Mouse (Mus musculus): ENCODE results near the gene Dlx5.

Dlx5 gene

GRCm38 (mm10) chr6:6881638-6882190 is at the start of gene Dlx5:
Gene Dlx5, minus strand, starts transcription at chr6:6882085.
- peak in 1 of 2 experiments; percentile 49 for DNase-seq (ENCODE audit: low spot score in 2 of 2)

- DNase-seq (ENCODE audit: low spot score in 2 of 2), result no peak
These were observed 49.6 kb upstream of the Dlx5 start for GRCm38 (mm10) chr6:6931507-6931906.

- no peak for DNase-seq (ENCODE audit: low spot score in 2 of 2)
These were observed 48.9 kb upstream of the Dlx5 start for GRCm38 (mm10) chr6:6930831-6931230.

GRCm38 (mm10) chr6:6925264-6925663 is 43.4 kb upstream of the Dlx5 start:
- peak in 1 of 2 experiments; percentile 13 for DNase-seq (ENCODE audit: low spot score in 2 of 2)

GRCm38 (mm10) chr6:6917334-6917733 is 35.4 kb upstream of the Dlx5 start:
- no peak for DNase-seq (ENCODE audit: low spot score in 2 of 2)

GRCm38 (mm10) chr6:6915526-6915915 is 33.6 kb upstream of the Dlx5 start:
- no peak for DNase-seq (ENCODE audit: low spot score in 2 of 2)

- DNase-seq (ENCODE audit: low spot score in 2 of 2), result peak; percentile 56 to 63
These were observed 33.1 kb upstream of the Dlx5 start for GRCm38 (mm10) chr6:6914849-6915525.

- DNase-seq (ENCODE audit: low spot score in 2 of 2), result no peak
These were observed 32.4 kb upstream of the Dlx5 start for GRCm38 (mm10) chr6:6914304-6914703.

GRCm38 (mm10) chr6:6909586-6909985 is 27.7 kb upstream of the Dlx5 start:
- peak; percentile 18 to 24 for DNase-seq (ENCODE audit: low spot score in 2 of 2)

GRCm38 (mm10) chr6:6890047-6890446 is 8.2 kb upstream of the Dlx5 start:
- DNase-seq (ENCODE audit: low spot score in 2 of 2), result no peak

- DNase-seq (ENCODE audit: low spot score in 2 of 2), result no peak
These were observed 4.3 kb upstream of the Dlx5 start for GRCm38 (mm10) chr6:6886225-6886624.

- peak in 1 of 2 experiments; percentile 71 for DNase-seq (ENCODE audit: low spot score in 2 of 2)
These were observed 3.0 kb upstream of the Dlx5 start for GRCm38 (mm10) chr6:6884897-6885296.

- no peak for DNase-seq (ENCODE audit: low spot score in 2 of 2)
These were observed 447 bp upstream of the Dlx5 start for GRCm38 (mm10) chr6:6882266-6882797.

- no peak for DNase-seq (ENCODE audit: low spot score in 2 of 2)
These were observed 709 bp downstream of the Dlx5 start for GRCm38 (mm10) chr6:6881115-6881637.

- DNase-seq (ENCODE audit: low spot score in 2 of 2), result no peak
These were observed 1.3 kb downstream of the Dlx5 start for GRCm38 (mm10) chr6:6880361-6881114.

GRCm38 (mm10) chr6:6879371-6880325 is 2.2 kb downstream of the Dlx5 start:
- no peak for DNase-seq (ENCODE audit: low spot score in 2 of 2)

GRCm38 (mm10) chr6:6878841-6879291 is 3.0 kb downstream of the Dlx5 start:
- no peak for DNase-seq (ENCODE audit: low spot score in 2 of 2)

- no peak for DNase-seq (ENCODE audit: low spot score in 2 of 2)
These were observed 3.7 kb downstream of the Dlx5 start for GRCm38 (mm10) chr6:6877981-6878840.

- no peak for DNase-seq (ENCODE audit: low spot score in 2 of 2)
These were observed 4.5 kb downstream of the Dlx5 start for GRCm38 (mm10) chr6:6877346-6877910.

- no peak for DNase-seq (ENCODE audit: low spot score in 2 of 2)
These were observed 5.2 kb downstream of the Dlx5 start for GRCm38 (mm10) chr6:6876731-6877130.
